Mouse (Mus musculus) left cerebral cortex, adult 11 months (tissue): ENCODE measurements around the gene Tes.
A peak's percentile ranks its signal among the peaks of the same experiment; 100 is the strongest.
"Not testable (repeated sequence)": the region's sequence is repeated elsewhere in the genome, so short reads cannot be mapped to it uniquely, and the experiment has no call there.

Source experiments
- DNase-seq: peaks from one replicate; pipeline ENCODE4 v3.0.0; 2022; ENCODE audit warnings: low spot score

The Tes gene

DNA sequence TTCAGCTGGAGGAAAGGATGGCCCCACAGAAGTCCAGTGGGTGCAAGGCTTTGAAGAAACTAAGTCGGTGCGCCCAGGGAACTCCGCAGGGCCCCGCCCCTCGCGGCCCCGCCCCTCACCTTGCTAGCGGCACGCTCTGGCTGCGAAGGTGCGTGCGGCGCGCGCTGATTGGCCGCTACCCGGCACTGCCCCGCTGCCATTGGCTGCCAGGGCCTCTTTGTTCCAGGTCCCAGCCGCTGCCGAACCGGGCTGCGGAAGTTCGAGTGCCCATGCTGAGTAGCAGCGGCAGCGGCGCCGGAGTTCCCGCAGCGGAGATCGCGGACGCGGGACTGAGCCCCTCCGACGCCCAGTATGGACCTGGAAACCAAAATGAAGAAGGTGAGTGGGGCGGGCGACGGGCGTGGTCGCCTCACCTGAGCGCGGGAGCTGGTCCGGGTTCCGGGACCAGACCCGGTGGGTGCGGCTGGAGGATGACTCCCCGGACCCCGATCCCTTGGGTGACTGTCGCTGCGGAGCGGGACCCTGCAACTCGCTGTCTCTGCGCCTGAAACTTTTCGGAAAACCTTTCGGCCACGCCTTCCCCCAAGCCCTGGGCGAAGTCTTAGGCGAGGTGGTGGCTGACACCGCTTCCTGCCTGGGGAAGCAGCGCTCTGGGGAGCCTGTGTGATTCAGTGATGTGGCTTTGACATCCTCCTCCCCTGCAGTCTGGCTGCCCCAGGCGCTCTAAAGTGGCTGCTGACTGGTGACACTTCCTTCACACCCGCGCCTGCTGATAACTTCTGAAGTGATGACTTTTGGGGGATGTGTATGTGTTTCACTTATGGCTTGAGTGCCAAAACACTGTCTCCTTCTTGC lies at the start of gene Tes:
TSS of gene Tes (plus strand) at position 214 of the 855 bp plus-strand sequence.
- peak; percentile 30 for DNase-seq

DNA sequence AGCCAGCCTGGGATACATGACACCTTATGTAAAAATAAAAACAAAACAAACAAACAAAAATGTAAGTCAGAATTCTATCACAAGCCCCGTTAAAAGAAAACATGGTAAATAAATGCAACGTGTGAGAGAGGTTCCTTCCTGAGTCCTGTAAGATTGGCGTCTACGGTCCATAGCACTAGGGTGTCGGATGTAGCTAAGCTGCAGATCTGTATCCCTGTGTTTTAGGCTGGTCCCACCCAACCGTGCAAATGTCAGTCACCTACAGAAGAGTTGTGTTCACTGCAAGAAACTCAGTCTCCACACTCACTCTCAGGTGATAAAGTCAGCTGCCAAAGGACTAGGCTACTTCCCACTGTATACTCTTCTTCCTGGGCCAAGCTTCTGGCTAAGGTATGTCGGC lies 39.1 kb upstream of the Tes start:
- DNase-seq: no peak

DNA sequence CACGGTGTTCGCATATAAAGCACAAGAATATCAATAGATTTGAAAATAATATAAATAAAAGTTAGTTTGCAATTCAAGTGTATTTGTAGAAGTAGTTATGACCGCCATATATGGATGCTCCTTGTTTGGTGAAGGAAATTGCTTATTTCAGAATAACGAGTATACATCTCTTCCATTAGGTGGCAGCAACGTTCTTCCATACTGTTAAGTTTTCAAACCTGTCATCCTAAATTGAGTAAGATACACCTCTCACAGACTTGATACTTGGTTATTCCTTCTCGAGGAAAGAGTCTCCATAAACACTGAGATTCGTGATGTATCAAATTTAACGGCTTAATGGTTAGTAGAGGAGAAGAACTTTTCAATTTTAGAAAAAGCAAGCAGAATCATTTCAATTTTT lies 37.4 kb upstream of the Tes start:
- peak; percentile 16 for DNase-seq

DNA sequence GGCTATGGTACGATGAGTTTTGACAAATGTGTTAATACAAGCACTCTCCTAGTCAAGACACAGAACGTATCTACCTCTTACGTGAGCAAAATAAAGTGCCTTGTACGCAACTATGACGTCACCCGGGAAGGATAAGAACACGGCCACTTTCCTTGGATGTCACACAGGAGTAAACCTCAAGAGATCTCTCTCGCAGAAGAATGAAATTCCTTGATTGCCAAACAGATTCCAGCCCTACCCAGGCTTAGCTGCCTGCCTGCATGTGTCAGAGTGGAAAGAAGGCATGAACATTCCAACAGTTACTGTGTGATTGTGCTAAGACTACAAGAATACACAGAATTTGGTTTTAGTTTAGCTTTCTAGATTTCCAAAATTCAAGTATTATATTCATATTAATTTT lies 36.1 kb upstream of the Tes start:
- DNase-seq: no peak

- DNase-seq: no peak
Observed at GRCm38 (mm10) chr6:17032231-17032728, 32.7 kb upstream of the Tes start.

DNA sequence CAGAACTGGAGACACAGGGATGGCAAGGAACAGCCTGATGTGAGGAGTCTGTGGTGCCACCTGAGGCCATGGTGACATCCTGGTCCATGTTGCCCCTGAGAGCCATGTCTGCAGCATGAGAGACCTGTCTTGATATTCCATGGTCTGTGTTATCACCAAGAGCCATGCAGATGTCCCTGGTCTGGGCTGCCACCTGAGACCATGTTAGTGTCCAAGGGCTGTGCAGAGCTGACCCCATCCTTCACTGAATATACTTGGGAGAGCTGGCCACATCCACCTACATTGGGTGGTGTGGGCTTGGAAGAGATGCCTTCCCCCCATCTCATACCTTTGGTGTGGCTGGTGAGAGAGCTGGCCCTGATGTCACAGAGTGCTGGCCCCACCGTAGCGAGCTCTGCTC lies 30.9 kb upstream of the Tes start:
- DNase-seq: no peak

DNA sequence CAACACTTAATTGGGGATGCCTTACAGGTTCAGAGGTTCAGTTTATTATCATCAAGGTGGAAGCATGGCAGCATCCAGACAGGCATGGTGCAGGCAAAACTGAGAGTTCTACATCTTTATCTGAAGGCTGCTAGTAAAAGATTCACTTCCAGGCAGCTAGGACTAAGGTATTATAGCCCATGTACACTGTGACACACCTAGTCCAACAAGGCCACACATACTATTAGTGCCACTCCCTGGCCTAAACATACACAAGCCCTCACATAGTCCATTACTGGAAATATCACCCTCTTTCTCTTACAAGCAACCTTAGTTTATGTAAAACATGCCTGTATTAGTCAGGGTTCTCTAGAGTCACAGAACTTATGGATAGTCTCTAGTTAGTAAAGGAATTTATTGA lies 29.7 kb upstream of the Tes start:
- no peak for DNase-seq

DNA sequence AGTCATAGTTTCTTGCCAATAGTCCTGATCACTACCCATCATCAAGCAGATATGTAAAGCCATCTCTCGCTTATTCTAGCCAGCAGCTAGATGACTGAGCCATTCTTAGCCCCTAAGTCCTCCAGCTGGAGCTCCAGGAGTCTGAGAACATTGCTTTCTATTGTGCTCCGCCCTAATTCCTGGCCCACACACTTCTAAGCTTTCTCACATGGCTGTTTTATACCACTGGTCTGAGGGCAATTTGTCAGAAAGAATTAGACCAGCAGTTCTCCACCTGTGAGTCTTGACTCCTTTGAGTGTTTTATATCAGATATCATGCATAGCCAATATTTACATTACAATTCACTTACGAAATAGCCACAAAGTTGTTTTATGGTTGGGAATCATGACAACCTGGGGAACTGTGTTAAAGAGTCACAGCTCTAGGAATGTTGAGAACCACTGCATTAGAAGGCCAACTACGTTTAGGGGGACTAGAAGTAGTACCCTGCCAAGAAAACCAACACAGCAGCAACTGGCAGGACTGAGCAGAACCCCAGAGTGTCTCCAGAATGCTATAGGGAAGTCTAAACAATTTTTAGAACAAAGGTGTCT lies 13.4 kb upstream of the Tes start:
- no peak for DNase-seq

DNA sequence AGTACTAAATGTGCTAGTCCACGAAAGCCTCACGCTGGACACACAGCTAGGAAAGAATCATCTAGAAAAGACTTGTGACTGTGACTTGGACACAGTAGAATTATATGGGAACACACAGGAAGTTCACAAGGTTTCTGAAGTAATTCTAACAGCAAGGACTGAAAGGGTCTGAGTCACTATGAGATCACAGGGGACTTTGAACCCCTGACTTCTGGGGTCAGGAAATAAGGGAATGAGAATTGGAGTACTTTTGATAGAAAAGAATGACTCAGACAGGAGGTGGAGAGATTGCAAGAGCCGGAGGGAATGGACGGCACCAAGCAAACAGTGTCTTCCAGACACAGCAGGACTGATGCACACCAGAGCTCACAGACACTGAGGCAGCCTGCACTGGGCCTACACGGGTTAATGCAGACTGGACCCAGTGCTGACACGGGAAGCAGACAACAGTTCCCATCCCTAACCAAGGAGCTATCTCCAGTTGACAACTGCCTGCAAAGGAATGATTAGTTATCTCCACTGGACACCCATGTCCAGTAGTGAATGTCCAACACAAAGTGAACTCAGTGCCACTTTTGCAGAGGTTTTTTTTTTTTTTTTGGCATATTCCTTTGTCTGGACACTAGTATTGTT lies 11.8 kb upstream of the Tes start:
- DNase-seq: no peak

GRCm38 (mm10) chr6:17054781-17055180 lies 10.2 kb upstream of the Tes start:
- DNase-seq: no peak

DNA sequence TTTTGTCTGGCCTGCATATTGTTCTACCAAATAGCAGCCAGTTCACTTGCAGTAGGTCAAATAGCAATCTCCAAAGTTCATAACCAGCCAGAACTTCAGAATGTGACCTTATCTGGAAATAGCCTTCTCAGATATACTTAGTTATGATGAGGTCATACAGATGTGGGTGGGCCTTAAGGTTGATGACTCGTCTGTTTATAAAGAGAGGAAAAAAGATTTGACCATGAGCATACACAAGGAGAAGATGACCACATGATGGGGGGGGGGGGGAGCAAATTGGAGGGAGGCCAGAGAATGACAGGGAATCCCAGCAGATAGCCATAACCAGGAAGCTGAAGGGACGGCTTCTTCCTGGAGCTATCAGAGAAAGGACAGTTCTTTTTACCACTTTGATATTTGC lies 9.3 kb upstream of the Tes start:
- DNase-seq: no peak

DNA sequence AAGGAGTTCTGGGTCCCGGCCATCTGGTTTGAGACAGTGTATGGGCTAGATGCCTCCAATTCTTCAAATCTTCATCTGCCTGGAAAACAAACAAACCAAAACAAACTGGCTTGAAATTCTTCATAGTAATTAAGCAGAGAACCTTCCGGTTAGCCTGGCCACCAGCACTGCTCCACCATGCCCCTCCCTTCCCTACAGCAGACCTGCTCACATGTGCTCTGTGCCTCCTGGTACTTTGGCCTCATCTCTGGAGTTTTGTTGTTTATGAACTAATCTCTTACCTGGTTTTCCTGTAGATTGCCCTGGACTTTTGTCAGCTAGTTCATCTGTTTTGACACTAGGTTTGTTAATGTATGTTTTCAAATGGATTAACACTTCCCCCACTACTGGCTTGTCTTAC lies 5.4 kb upstream of the Tes start:
- no peak for DNase-seq

DNA sequence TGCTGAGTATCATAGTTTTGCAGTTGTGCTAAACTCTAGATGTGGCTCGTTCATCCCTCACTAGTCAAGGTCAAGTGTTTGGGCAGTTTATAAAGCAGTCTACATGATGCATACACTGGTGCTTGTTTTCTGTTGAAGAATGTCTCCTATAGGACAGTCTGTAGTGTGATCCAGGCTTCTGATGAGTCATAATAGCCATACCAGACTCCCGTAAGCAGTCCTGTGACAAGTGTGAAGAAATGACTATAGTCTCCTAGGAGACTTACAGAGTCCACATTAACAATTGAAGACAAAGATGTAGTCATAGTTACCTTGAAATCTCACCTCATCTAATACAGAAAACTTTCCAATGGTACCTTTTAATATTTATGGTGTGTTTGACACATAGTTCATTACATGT lies 4.8 kb upstream of the Tes start:
- no peak for DNase-seq

DNA sequence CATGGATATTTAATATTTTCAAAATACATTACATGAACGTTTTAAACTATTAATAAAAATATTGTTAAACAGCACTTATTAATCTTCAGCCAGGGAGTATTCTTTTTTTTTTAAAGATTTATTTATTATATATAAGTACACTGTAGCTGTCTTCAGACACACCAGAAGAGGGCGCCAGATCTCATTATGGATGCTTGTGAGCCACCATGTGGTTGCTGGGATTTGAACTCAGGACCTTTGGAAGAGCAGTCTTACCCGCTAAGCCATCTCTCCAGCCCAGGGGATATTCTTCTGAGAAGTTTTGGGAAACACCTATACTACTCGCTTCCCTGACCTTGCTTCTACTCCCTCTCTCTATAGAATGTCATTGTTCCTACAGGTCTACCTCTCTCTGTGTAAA lies 3.1 kb upstream of the Tes start:
- DNase-seq: not testable (repeated sequence)

DNA sequence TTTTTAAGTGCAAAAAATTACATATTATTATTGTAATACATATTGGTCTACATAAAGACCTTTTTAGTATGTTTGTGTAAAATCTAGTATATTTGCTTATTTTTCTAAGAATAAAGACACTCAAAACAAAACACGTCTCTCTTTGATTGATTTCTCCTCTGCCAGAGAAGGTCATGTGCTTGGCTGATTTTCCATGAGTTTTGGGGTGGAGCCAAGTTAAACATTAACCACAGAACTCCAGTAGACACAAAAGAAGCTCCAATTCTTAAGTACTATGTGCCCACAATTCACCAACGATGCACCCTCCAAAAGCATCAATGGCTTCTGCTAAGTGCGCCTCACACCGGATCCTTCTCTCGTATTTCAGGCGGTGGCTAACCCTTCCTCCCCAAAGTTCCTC lies 2.6 kb upstream of the Tes start:
- DNase-seq: no peak

DNA sequence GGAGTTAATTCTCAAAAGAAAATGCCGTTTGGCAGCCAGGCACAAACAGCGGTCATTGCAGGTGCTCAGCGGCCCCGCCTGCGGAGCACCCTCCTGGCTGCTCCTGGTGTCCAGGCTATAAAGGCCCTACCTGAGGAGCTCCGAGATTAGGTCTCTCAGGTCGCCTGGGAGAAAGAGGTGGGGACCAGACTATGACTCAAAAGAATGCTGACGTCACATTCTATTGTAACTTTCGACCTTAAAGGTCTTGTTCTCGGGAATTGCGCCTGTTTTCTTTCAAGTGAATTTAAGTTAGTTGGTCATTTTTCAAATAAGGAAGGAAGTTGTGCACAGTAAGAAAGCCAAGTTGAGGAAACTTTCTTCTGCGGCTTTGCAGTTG lies 831 bp downstream of the Tes start:
- no peak for DNase-seq

- DNase-seq: no peak
Observed at GRCm38 (mm10) chr6:17066211-17066940, 1.4 kb downstream of the Tes start.

- DNase-seq: no peak
Observed at GRCm38 (mm10) chr6:17071899-17072298, 7.0 kb downstream of the Tes start.

DNA sequence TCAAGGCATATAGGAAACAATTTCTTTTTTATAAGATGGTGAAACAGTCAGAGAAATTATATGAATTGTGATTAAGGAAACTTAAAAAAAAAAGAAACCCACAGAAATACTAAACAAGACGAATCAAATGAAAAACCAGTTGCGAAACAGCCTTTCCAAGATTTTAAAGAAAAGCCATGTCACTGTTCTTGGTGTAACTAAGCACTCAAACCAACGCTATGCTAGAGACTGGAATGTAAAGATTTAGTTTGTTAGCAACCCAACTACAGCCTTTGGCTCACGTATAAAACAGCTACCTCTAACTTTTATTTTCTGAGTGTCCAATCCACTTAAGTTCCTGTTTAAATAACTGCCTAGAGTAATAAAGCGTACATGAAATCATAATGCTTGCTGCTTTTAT lies 7.4 kb downstream of the Tes start:
- DNase-seq: no peak

- DNase-seq: no peak
Observed at GRCm38 (mm10) chr6:17072763-17073484, 8.0 kb downstream of the Tes start.

GRCm38 (mm10) chr6:17077270-17077669 lies 12.3 kb downstream of the Tes start:
- DNase-seq: no peak

GRCm38 (mm10) chr6:17077720-17078119 lies 12.8 kb downstream of the Tes start:
- DNase-seq: no peak
